Mouse (Mus musculus) A20 (cell line): Measurements from ENCODE around the gene Ccdc33.

Source experiments
- DNase-seq: peaks from one replicate; pipeline ENCODE4 v3.0.0-alpha.2; 2011; ENCODE audit warnings: low read depth, low spot score

Gene Ccdc33

GRCm38 (mm10) chr9:57980570-57980969 lies 138.1 kb downstream of the Ccdc33 start:
- no peak for DNase-seq

- DNase-seq: no peak
Observed at GRCm38 (mm10) chr9:57978858-57979257, 139.8 kb downstream of the Ccdc33 start.
